Mouse (Mus musculus) left cerebral cortex, adult 9 months (tissue): Measurements from ENCODE around the gene Cers5.
A peak's percentile ranks its signal among the peaks of the same experiment; 100 is the strongest.

Experiments
- DNase-seq, 2 experiments: peaks; one replicate each; pipeline ENCODE4 v3.0.0; 2022; ENCODE audit warnings: low spot score in 2 of 2

Gene Cers5

GRCm38 (mm10) chr15:99725341-99726155, 47.1 kb downstream of the Cers5 start, which contains the start of gene Cox14:
Cox14 (plus strand) TSS chr15:99725618.
- peak; percentile 98 for DNase-seq

- peak in 1 of 2 experiments; percentile 76 for DNase-seq
These were observed 48.2 kb downstream of the Cers5 start for GRCm38 (mm10) chr15:99724292-99725021.

GRCm38 (mm10) chr15:99723515-99724291, 49.0 kb downstream of the Cers5 start:
- DNase-seq: peak in 1 of 2 experiments; percentile 70

- no peak for DNase-seq
These were observed 49.6 kb downstream of the Cers5 start for GRCm38 (mm10) chr15:99723120-99723514.

- DNase-seq: no peak
These were observed 50.6 kb downstream of the Cers5 start for GRCm38 (mm10) chr15:99721921-99722743.

- DNase-seq: no peak
These were observed 52.8 kb downstream of the Cers5 start for GRCm38 (mm10) chr15:99719865-99720264.

GRCm38 (mm10) chr15:99718461-99719021, 54.1 kb downstream of the Cers5 start:
- no peak for DNase-seq

- DNase-seq: peak in 1 of 2 experiments; percentile 72
These were observed 55.0 kb downstream of the Cers5 start, which contains the start of gene Gpd1 for GRCm38 (mm10) chr15:99717386-99718334. Gpd1 (plus strand) TSS chr15:99717515.

- DNase-seq: no peak
These were observed 55.9 kb downstream of the Cers5 start for GRCm38 (mm10) chr15:99716814-99717213.

GRCm38 (mm10) chr15:99715982-99716746, 56.5 kb downstream of the Cers5 start:
- DNase-seq: peak in 1 of 2 experiments; percentile 60

- peak in 1 of 2 experiments; percentile 82 for DNase-seq
These were observed 57.3 kb downstream of the Cers5 start for GRCm38 (mm10) chr15:99715361-99715865.

GRCm38 (mm10) chr15:99714858-99715257, 57.8 kb downstream of the Cers5 start:
- DNase-seq: peak in 1 of 2 experiments; percentile 94

- DNase-seq: peak in 1 of 2 experiments; percentile 24
These were observed 58.5 kb downstream of the Cers5 start for GRCm38 (mm10) chr15:99714206-99714605.

GRCm38 (mm10) chr15:99713569-99713968, 59.1 kb downstream of the Cers5 start:
- no peak for DNase-seq

GRCm38 (mm10) chr15:99712666-99713559, 59.8 kb downstream of the Cers5 start:
- peak in 1 of 2 experiments; percentile 3 for DNase-seq

GRCm38 (mm10) chr15:99711491-99711890, 61.2 kb downstream of the Cers5 start:
- no peak for DNase-seq
